Mouse (Mus musculus) G1E (cell line): Measurements from ENCODE around the gene Fmc1. TPM values are rescaled to one million over a fixed set of nuclear protein-coding genes. Genes with fewer than 3 reads are reported as not detected.
A peak's percentile ranks its signal among the peaks of the same experiment; 100 is the strongest.
"Not testable (repeated sequence)": the region's sequence is repeated elsewhere in the genome, so short reads cannot be mapped to it uniquely, and the experiment has no call there.

ENCODE experiments used
- ATAC-seq: 2 replicates; pipeline ENCODE4 v1.8.0; 2016; ENCODE audit warnings: mild to moderate bottlenecking; ENCODE audit not compliant: insufficient number of reproducible peaks, poor library complexity, low FRiP score, severe bottlenecking; ENCODE audit errors: extremely low read depth
- DNase-seq: peaks from one replicate; pipeline ENCODE4 v3.0.0; 2012; ENCODE audit warnings: low spot score
- H3K27me3 ChIP-seq: 2 replicates; pipeline ENCODE4 v1.6.1; 2012; ENCODE audit warnings: mild to moderate bottlenecking, low read length, inconsistent platforms; ENCODE audit not compliant: insufficient read depth
- H3K36me3 ChIP-seq: replicated peaks from 2 replicates; pipeline ENCODE3; 2012; ENCODE audit warnings: mild to moderate bottlenecking, inconsistent platforms
- H3K4me1 ChIP-seq: 2 replicates; pipeline ENCODE4 v1.6.1; 2012; ENCODE audit warnings: low read depth, low read length, inconsistent platforms, mixed read lengths; ENCODE audit not compliant: insufficient read depth
- H3K4me3 ChIP-seq: 2 replicates; pipeline ENCODE4 v1.5.1; 2012; ENCODE audit warnings: low read depth, mild to moderate bottlenecking, inconsistent platforms, low read length, moderate library complexity, mixed read lengths
- H3K9me3 ChIP-seq: replicated peaks from 2 replicates; pipeline ENCODE4 v1.6.1; 2012; ENCODE audit warnings: inconsistent platforms
- CTCF ChIP-seq: IDR thresholded peaks from 2 replicates; pipeline ENCODE4 v1.5.1; 2012; ENCODE audit warnings: low read depth, low read length, inconsistent platforms, mixed read lengths
- GATA1 ChIP-seq: IDR thresholded peaks from 2 replicates; pipeline ENCODE4 v1.6.1; 2012; ENCODE audit warnings: borderline replicate concordance, low read length, inconsistent platforms, mixed read lengths
- GATA2 ChIP-seq: IDR thresholded peaks from 2 replicates; pipeline ENCODE4 v1.6.1; 2012; ENCODE audit warnings: low read depth, low read length, inconsistent platforms, borderline replicate concordance
- POLR2AphosphoS5 ChIP-seq: IDR thresholded peaks from 2 replicates; pipeline ENCODE4 v1.6.1; 2012; ENCODE audit warnings: low read depth, low read length, inconsistent platforms; ENCODE audit not compliant: insufficient replicate concordance
- TAL1 ChIP-seq: conservative IDR thresholded peaks from 2 replicates; pipeline ENCODE4 v1.6.1; 2012; ENCODE audit warnings: low read depth, low read length, inconsistent platforms, mixed read lengths
- polyA plus RNA-seq: library from polyadenylated mRNA; stranded (reverse); fragments of >175 nt; gene quantifications from 2 replicates; pipeline ENCODE4 v1.2.3, GENCODE M21; 2012
- total RNA-seq, 2 experiments: library from RNA; stranded (forward) in 1 of 2; stranded (reverse) in 1 of 2; fragments of 200-1000 nt in 1 of 2; fragments of >200 nt in 1 of 2; fragmentation: Nextera tagmentation in 1 of 2; gene quantifications; 2 replicates each; pipeline ENCODE4 v1.2.3; 2014 to 2017

The Fmc1 gene
- total and polyA plus RNA-seq, 3 experiments: 6.4 to 178 (median 39.5) TPM

DNA sequence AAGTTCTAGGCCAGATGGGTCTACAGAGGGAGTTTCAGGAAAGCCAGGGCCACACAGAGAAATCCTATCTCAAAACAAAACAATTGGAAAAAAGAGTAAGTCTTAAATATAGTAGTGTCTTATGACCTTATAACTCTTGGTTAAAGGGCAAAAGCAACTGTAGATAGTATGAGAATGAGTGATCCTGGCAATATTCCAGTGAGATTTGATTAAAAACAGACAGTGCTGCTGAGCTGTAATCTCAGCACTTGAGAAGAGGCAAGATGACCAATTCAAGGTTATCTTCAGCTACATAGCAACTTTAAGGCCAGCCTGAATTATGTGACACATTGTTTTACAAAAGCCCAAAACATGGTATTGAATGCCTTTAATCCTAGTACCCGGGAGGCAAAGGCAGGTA lies 14.4 kb downstream of the Fmc1 start:
- Histone ChIP-seq H3K4me1 (peaks cover 15% of the 10 kb centered on the region), H3K27me3 (no peaks in the 10 kb centered on the region), H3K9me3 (no peaks in the 10 kb centered on the region), H3K36me3 (peaks cover 3% of the 10 kb centered on the region), H3K4me3 (no peak overlapping the region)
- no peak for DNase-seq
- ATAC-seq: no peak
- TF ChIP-seq TAL1 (no peak), GATA2 (no peak), CTCF (no peak), POLR2AphosphoS5 (no peak), GATA1 (no peak)

- not testable (repeated sequence) for ATAC-seq, H3K9me3 ChIP-seq, H3K4me3 ChIP-seq, DNase-seq, H3K36me3 ChIP-seq, H3K27me3 ChIP-seq
- H3K4me1 ChIP-seq: peaks cover 15% of the 10 kb centered on the region
These were observed 15.3 kb downstream of the Fmc1 start for GRCm38 (mm10) chr6:38548595-38548994.

GRCm38 (mm10) chr6:38549840-38550239 lies 16.5 kb downstream of the Fmc1 start:
- DNase-seq, H3K9me3 ChIP-seq, H3K27me3 ChIP-seq, ATAC-seq: not testable (repeated sequence)
- H3K4me1 ChIP-seq: peaks cover 27% of the 10 kb centered on the region
- peaks cover 13% of the 10 kb centered on the region for H3K36me3 ChIP-seq
- H3K4me3 ChIP-seq: peak overlapping the region; percentile 90; the same call in 1 of the 2 replicates

GRCm38 (mm10) chr6:38550250-38551061 lies 17.2 kb downstream of the Fmc1 start:
- DNase-seq (peak; percentile 53), ATAC-seq (peak; percentile 41)
- Histone ChIP-seq H3K36me3 (peaks cover 16% of the 10 kb centered on the region), H3K4me1 (peaks cover 30% of the 10 kb centered on the region), H3K4me3 (peak overlapping the region; percentile 90), H3K9me3 (no peaks in the 10 kb centered on the region), H3K27me3 (no peaks in the 10 kb centered on the region)
- TF ChIP-seq CTCF (no peak), GATA2 (no peak), POLR2AphosphoS5 (no peak), GATA1 (no peak), TAL1 (no peak)

DNA sequence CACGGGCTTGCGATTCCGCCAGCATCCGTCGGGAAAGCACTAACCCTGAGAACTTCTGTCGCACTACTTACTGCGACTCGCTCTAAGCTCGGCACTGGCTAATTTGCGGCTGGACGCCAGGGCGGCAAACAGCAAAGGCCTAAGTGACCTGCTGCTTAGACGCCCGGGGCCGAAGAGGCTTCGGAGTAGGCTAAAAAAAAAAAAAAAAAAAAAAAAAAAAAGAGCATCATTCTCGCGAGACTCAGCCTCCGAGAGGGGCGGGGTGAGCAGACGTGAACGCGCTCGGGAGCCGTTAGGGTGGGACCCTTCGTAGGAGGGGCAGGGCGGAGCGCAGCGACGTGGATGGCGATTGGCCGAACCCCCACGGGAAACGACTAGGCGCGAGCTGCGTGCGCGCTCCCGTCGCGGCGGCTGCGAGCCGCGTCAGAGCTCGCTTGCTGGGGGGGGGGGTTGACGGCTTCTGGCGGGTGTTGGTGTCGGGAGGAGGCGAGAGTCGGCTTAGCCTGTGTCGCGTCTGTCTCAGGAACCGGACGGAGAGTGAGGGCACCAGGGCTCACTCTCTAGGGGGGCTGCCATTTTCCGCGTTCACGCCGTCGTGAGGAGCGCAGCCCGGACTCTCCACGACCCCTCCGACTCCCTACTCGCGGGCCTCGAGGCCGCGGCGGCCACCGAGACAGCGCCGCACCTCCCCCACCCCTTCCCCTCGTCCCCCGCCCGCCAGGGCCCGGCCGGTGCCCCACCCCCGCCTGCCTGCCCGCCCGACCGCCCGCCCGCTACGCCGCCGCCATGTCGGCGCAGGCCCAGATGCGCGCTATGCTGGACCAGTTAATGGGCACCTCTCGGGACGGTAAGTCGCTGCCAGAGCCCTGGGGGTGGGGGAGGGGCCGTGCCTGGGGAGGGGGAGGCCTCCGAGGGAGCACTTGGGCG lies 18.0 kb downstream of the Fmc1 start, which contains the start of gene Luc7l2:
Luc7l2 (plus strand) TSS at position 273 of the 927 bp plus-strand sequence.
- no peaks in the 10 kb centered on the region for H3K9me3 ChIP-seq
- DNase-seq (peak; percentile 97), ATAC-seq (peak; percentile 78)
- H3K36me3 ChIP-seq: peaks cover 23% of the 10 kb centered on the region
- peaks cover 35% of the 10 kb centered on the region for H3K4me1 ChIP-seq
- TF ChIP-seq POLR2AphosphoS5: no peak
- TF ChIP-seq GATA2: no peak
- no peak for TF ChIP-seq TAL1
- TF ChIP-seq CTCF: no peak
- no peak for TF ChIP-seq GATA1
- H3K4me3 ChIP-seq: peak within 1 kb of the TSS; percentile 90
- H3K27me3 ChIP-seq: no peaks in the 10 kb centered on the region

GRCm38 (mm10) chr6:38551989-38552635 lies 18.8 kb downstream of the Fmc1 start:
- peak; percentile 86 for ATAC-seq
- peaks cover 35% of the 10 kb centered on the region for H3K4me1 ChIP-seq
- H3K4me3 ChIP-seq: peak overlapping the region; percentile 90
- H3K36me3 ChIP-seq: peaks cover 24% of the 10 kb centered on the region
- no peaks in the 10 kb centered on the region for H3K27me3 ChIP-seq
- no peak for TF ChIP-seq GATA2
- no peak for TF ChIP-seq GATA1
- no peak for TF ChIP-seq CTCF
- TF ChIP-seq POLR2AphosphoS5: no peak
- TF ChIP-seq TAL1: no peak
- DNase-seq: peak; percentile 96
- H3K9me3 ChIP-seq: no peaks in the 10 kb centered on the region
